Mouse (Mus musculus): ENCODE data around the gene Zfp2.

- peak; percentile 96 for TF ChIP-seq CTCF (IDR thresholded peaks at IDR 0.05; ENCODE audit: extremely low read depth, insufficient read depth, low read length)
- TF ChIP-seq POLR2A (IDR thresholded peaks at IDR 0.05; ENCODE audit: extremely low read depth, insufficient read depth, low read length) = no peak
Observed at GRCm38 (mm10) chr11:50939621-50940366, 23.8 kb upstream of the Zfp2 start.
